Mouse (Mus musculus): ENCODE data around the gene Fer. TPM values are rescaled to one million over a fixed set of nuclear protein-coding genes. Genes with fewer than 3 reads are reported as not detected.

Fer gene
- total RNA-seq, 2 experiments from 2014 or later, result 30.0 to 30.9 TPM

- Histone ChIP-seq H3K4me3 (no peak overlapping the region), H3K27ac (peak overlapping the region; percentile 44)
- DNase-seq (ENCODE audit: extremely low spot score in 1 of 2, low spot score in 2 of 2), result peak in 1 of 2 experiments; percentile 11
- intact Hi-C loops (cut with DNase I), result loop anchor here (5.0 kb wide), 1 partner anchor 194 kb away; the partner anchor contains the start of gene Pja2
- no peak for TF ChIP-seq CTCF (IDR thresholded peaks at IDR 0.05)
These were observed 275.3 kb downstream of the Fer start for GRCm38 (mm10) chr17:64138036-64138717.

- no peak for TF ChIP-seq CTCF (IDR thresholded peaks at IDR 0.05)
- no peak overlapping the region for H3K4me3 ChIP-seq
- no peak for DNase-seq (ENCODE audit: extremely low spot score in 1 of 2, low spot score in 2 of 2)
- peak overlapping the region; percentile 44 for H3K27ac ChIP-seq
- intact Hi-C loops (cut with DNase I), result loop anchor here (1.0 to 5.0 kb wide), 2 partner anchors 94 to 193 kb away; partner anchors contain the start of gene Pja2
These were observed 276.5 kb downstream of the Fer start for GRCm38 (mm10) chr17:64139231-64139915.

DNA sequence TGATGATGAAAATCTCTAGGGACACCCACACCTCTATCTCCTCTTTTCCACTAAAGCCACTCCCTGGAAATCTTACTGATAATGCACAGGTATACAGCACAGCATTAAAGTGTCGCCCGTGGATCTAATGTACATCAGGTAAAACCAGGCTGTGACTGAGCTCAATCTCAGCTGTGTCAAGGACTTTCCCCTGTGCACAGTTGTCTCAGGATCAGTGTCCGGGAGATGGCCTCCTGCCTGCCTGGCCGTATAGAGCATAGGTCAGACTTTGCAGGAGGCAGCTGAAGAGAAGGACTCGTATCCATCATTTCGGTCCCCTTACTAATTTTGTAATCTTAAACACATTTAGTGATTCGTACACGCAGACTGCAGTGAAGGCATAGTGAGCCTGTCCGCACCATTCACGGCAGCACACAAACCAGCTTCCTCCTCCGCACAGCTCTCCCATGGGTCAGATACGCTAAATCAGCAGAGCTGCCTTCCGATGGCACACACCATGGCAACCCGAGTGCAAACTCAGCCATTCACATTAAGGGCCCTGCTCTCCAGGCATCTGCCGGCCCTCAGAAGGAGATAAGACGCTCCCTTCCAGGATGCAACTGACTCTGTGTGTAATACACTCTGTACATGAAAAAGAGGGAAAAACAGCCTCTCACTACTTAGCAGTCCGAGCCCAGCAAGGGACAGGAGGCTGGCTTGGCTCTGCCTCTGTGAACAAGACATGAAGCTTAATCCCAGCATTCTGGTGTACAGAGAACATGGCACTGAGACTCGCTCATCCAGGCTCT, 277.4 kb downstream of the Fer start:
- TF ChIP-seq CTCF (IDR thresholded peaks at IDR 0.05), result no peak
- peak in 1 of 2 experiments; percentile 5 for DNase-seq (ENCODE audit: extremely low spot score in 1 of 2, low spot score in 2 of 2)
- H3K27ac ChIP-seq, result peak overlapping the region; percentile 40
- intact Hi-C loops (cut with DNase I), result no loop called here
- H3K4me3 ChIP-seq, result no peak overlapping the region

DNA sequence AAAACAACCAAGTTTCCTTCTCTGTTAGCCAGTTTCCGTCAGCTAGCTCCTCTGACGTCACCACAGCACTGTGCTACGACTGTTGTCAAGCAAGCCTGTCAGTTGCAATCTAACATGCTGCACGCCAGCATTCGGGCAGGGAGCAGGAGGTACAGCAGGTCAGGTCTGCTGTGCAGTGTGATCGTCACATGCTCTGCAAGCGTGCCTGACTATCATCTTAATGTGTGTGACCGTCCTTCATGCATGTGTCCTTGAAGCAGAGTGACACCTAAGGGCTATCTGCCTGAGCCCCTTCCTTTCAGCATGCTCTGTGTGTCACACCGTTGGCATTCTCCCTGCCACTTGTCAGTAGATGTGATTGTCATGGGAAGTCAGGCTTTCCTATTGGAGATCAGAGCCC, 279.0 kb downstream of the Fer start:
- intact Hi-C loops (cut with DNase I), result no loop called here
- H3K27ac ChIP-seq, result no peak overlapping the region
- TF ChIP-seq CTCF (IDR thresholded peaks at IDR 0.05), result no peak

GRCm38 (mm10) chr17:64146409-64146808, 283.5 kb downstream of the Fer start:
- Histone ChIP-seq H3K4me3 (no peak overlapping the region), H3K27ac (no peak overlapping the region)
- intact Hi-C loops (cut with DNase I), result no loop called here
- DNase-seq (ENCODE audit: extremely low spot score in 1 of 2, low spot score in 2 of 2), result no peak
- TF ChIP-seq CTCF (IDR thresholded peaks at IDR 0.05), result no peak

More for the DNA sequence above, 279.0 kb downstream of the Fer start:
- DNase-seq (ENCODE audit: extremely low spot score in 1 of 2, low spot score in 2 of 2), result no peak
- no peak overlapping the region for H3K4me3 ChIP-seq

GRCm38 (mm10) chr17:64150717-64151116, 287.9 kb downstream of the Fer start:
- intact Hi-C loops (cut with DNase I), result no loop called here
- no peak overlapping the region for H3K27ac ChIP-seq

GRCm38 (mm10) chr17:64167731-64168130, 304.9 kb downstream of the Fer start:
- Histone ChIP-seq H3K4me3 (no peak overlapping the region), H3K27ac (no peak overlapping the region)
- no peak for DNase-seq (ENCODE audit: extremely low spot score in 1 of 2, low spot score in 2 of 2)

More at GRCm38 (mm10) chr17:64150717-64151116, 287.9 kb downstream of the Fer start:
- no peak overlapping the region for H3K4me3 ChIP-seq
- DNase-seq (ENCODE audit: extremely low spot score in 1 of 2, low spot score in 2 of 2), result no peak
- TF ChIP-seq CTCF (IDR thresholded peaks at IDR 0.05), result no peak

DNA sequence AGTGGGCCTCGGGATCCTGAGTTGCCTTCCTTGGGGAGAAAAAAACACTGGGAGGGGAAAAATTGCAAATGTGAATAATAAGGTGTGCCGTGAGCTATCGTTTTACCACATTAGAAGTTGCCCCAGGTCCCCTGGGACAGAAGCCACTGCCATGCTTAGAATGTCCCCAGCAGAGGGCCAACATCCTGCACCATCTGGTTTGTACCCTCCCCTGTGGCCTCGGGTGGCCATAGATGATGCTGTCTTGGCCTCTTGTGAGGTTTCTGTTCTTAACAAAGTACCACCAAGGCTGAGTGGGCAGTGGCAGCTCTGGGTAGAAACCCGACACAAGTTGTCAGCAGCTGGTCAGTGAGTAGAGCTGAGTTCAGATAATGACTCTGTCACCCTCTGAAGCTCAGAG, 307.2 kb downstream of the Fer start:
- no peak overlapping the region for H3K27ac ChIP-seq

More at GRCm38 (mm10) chr17:64167731-64168130, 304.9 kb downstream of the Fer start:
- intact Hi-C loops (cut with DNase I), result no loop called here
- TF ChIP-seq CTCF (IDR thresholded peaks at IDR 0.05), result no peak

GRCm38 (mm10) chr17:64172474-64172873, 309.6 kb downstream of the Fer start:
- Histone ChIP-seq H3K4me3 (no peak overlapping the region), H3K27ac (no peak overlapping the region)
- intact Hi-C loops (cut with DNase I), result no loop called here
- no peak for DNase-seq (ENCODE audit: extremely low spot score in 1 of 2, low spot score in 2 of 2)
- no peak for TF ChIP-seq CTCF (IDR thresholded peaks at IDR 0.05)

More for the DNA sequence above, 307.2 kb downstream of the Fer start:
- intact Hi-C loops (cut with DNase I), result no loop called here
- no peak overlapping the region for H3K4me3 ChIP-seq
- DNase-seq (ENCODE audit: extremely low spot score in 1 of 2, low spot score in 2 of 2), result no peak
- TF ChIP-seq CTCF (IDR thresholded peaks at IDR 0.05), result no peak

DNA sequence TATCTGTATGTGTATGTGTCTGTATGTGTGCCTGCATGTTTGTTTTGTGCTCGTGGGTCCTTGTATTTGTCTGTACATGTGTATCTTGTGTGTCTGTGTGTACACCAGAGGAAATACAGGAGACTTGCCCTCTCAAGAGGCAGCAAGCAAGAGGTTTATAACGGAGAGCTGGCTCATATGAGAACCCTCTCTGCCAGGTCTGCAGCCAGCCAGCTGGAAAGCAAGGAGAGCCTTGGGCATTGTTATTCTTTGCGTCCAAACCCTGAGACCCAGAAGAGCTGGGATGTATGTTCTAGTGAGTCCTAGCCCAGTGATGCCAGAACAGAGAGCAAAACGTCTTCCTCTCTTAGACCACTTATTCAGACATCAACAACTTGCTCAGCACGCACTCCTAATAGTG, 317.7 kb downstream of the Fer start:
- intact Hi-C loops (cut with DNase I), result no loop called here
- no peak for TF ChIP-seq CTCF (IDR thresholded peaks at IDR 0.05)

DNA sequence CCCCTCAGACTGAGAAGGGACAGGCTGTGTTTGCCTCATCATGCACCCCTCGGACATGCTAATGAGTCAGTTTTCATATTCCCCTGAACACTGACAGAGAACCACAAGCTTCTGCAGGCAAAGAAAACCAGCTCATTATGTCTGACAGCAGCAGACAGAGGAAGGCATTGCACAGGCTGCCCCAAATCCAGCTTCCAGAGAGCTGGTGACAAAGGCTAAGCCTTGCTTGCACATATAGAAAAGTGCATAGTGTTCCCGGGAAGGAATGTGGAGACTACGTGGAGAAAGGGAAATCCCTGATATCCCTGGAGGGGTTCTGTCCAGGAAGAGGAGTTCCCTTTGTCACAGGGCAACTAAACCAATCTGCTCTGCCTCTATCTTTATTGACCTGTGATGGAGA, 318.4 kb downstream of the Fer start:
- no peak for TF ChIP-seq CTCF (IDR thresholded peaks at IDR 0.05)
- no peak for DNase-seq (ENCODE audit: extremely low spot score in 1 of 2, low spot score in 2 of 2)
- intact Hi-C loops (cut with DNase I), result no loop called here
- Histone ChIP-seq H3K4me3 (no peak overlapping the region), H3K27ac (no peak overlapping the region)

More for the DNA sequence above, 317.7 kb downstream of the Fer start:
- Histone ChIP-seq H3K4me3 (no peak overlapping the region), H3K27ac (no peak overlapping the region)
- DNase-seq (ENCODE audit: extremely low spot score in 1 of 2, low spot score in 2 of 2), result no peak

DNA sequence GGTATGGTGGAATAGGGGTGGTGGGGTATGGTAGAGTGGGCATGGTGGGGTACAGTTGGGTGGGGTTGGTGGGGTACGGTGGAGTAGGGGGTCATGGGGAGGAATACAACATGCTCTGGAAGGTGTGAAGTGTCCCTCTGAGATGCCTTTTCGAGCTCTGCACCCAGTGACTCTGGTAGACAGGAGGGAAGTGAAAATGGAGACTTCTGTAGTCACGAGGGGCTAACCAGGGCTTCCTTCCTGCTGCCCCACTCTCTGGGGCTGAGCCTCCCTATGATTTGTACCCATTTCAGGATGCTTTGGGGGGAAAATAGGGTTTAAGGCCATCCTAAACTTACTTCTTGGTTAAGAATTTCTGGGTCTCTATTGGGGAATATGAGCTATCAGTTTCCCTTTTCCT, 319.7 kb downstream of the Fer start:
- H3K27ac ChIP-seq, result no peak overlapping the region
- intact Hi-C loops (cut with DNase I), result no loop called here
- H3K4me3 ChIP-seq, result no peak overlapping the region
- TF ChIP-seq CTCF (IDR thresholded peaks at IDR 0.05), result no peak
- DNase-seq (ENCODE audit: extremely low spot score in 1 of 2, low spot score in 2 of 2), result no peak

Measured in left cerebral cortex, adult 2 months (tissue).